Mouse (Mus musculus) leukemia stem cell, adult 10-12 weeks (primary cell): ENCODE data around the gene Zfp991. TPM values are rescaled to one million over a fixed set of nuclear protein-coding genes. Genes with fewer than 3 reads are reported as not detected.

Experiments used
- polyA plus RNA-seq: library from polyadenylated mRNA; stranded (reverse); fragments of >175 nt; gene quantifications from 2 replicates; pipeline ENCODE4 v1.2.3, GENCODE M21; 2012; ENCODE audit warnings: low replicate concordance

Zfp991 gene
- polyA plus RNA-seq: 0.22 TPM in 1 of 2 replicates, not detected in the other

DNA sequence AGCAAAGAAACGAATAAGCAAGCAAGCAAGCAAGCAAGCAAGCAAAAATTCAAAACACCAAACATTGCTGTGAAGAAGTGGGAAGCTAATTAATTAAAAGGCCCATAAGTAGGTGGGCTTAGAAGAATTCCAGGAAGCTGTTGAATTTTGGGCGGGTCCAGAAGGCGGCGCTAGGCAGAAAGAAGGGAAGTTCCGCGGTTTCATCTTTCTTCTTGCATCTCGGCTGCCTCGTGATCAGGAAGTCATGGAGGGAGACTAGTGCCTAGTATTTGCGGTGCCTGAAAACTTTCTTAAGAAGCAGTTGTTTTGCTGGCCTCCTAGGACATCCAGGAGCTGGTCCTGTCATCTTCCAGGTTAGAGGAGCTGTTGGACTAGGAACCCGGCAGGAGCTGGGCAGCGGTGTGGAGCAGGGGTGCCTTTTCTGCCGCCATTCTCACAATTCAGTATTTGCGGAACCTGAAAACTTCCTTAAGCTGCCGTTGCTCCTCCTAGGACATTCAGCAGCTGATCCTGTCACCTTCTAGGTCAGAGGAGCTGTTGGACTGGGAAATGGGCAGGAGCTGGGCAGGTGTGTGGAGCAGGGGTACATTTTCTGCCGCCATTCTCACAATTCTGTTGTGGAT is at the start of gene Zfp991:
TSS of gene Zfp991 (plus strand) at position 202 of the 623 bp plus-strand sequence.

Other genes with a start within 250 kb of the Zfp991 start
- not detected in 2 replicates for gene Gm21411, start 222.4 kb upstream of the Zfp991 start, polyA plus RNA-seq
- gene Zfp989, start 160.1 kb upstream of the Zfp991 start, polyA plus RNA-seq: not detected in 2 replicates
- gene Rex2, start 110.2 kb upstream of the Zfp991 start, polyA plus RNA-seq: 0.48 TPM in 1 of 2 replicates, not detected in the other
- gene Zfp988, start 173.6 kb downstream of the Zfp991 start, polyA plus RNA-seq: 0.06 TPM in 1 of 2 replicates, not detected in the other
- gene Zfp978, start 229.3 kb downstream of the Zfp991 start, polyA plus RNA-seq: not detected in 2 replicates